Mouse (Mus musculus) CH12.LX (cell line): ENCODE measurements at regions not wholly inside any gene's neighbourhood (a gene's known extent, or its start where the extent isn't known, plus 50 kb on each side); places are given as distances from the start of the nearest gene placed in this dataset.

Source experiments
- CHD2 ChIP-seq: IDR thresholded peaks from 2 replicates; pipeline ENCODE4 v1.6.1; 2011; ENCODE audit warnings: low read length, improper control_type of control experiment
- CTCF ChIP-seq, 2 experiments: IDR thresholded peaks in 1 of 2; conservative IDR thresholded peaks in 1 of 2; 2 replicates each; pipeline ENCODE4 v1.5.1; 2011 to 2012; ENCODE audit warnings: low read depth in 2 of 2, low read length in 2 of 2, improper control_type of control experiment in 1 of 2, inconsistent platforms in 1 of 2, mild to moderate bottlenecking in 1 of 2, moderate library complexity in 1 of 2
- JUN ChIP-seq: IDR thresholded peaks from 2 replicates; pipeline ENCODE4 v1.6.1; 2011; ENCODE audit warnings: low read depth, mild to moderate bottlenecking, low read length, improper control_type of control experiment, moderate library complexity; ENCODE audit not compliant: insufficient read depth
- MAX ChIP-seq: IDR thresholded peaks from 2 replicates; pipeline ENCODE4 v1.6.1; 2011; ENCODE audit warnings: low read length, improper control_type of control experiment
- MAZ ChIP-seq: IDR thresholded peaks from 2 replicates; pipeline ENCODE4 v1.6.1; 2012; ENCODE audit warnings: low read depth, mild to moderate bottlenecking, inconsistent platforms, low read length, improper control_type of control experiment, moderate library complexity
- POLR2A ChIP-seq: IDR thresholded peaks from 2 replicates; pipeline ENCODE4 v1.6.1; 2011; ENCODE audit warnings: low read depth, mild to moderate bottlenecking, improper control_type of control experiment, low read length
- SIN3A ChIP-seq: IDR thresholded peaks from 2 replicates; pipeline ENCODE4 v1.6.1; 2012; ENCODE audit warnings: low read length, improper control_type of control experiment, inconsistent platforms

DNA sequence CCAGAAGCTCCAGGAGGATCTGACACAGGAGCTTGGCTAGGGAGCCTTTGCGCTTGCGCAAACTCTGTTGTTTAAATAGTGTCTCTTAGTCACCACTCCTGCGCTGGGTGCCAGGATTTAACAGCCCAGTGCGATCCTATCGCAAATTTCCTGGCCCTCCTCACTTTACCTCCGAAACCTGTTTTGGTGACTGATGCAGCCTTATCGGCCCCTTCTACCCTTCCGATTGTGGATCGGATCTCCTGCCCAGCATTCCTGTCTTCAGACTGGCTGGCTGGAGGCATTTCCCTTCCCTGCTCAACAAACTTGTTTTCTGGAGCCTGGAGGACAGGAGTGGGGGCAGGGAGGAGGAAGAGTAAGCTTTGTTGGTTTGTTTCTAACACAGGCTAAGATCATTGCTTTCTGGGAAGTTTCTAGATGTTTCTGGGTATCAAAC is 56.0 kb upstream of the Cdkn3 start:
- TF ChIP-seq CHD2 (no peak), CTCF (conservative IDR thresholded peaks at IDR 0.05 in 1 of 2, IDR thresholded peaks at IDR 0.05 in 1 of 2; ENCODE audit: low read depth in 2 of 2, low read length in 2 of 2) (no peak), MAX (no peak), POLR2A (no peak), MAZ (no peak), JUN (no peak), SIN3A (no peak)
